Mouse (Mus musculus): ENCODE results near the gene Gm3015. TPM values are rescaled to one million over a fixed set of nuclear protein-coding genes. Genes with fewer than 3 reads are reported as not detected.

The Gm3015 gene
- not detected for polyA plus RNA-seq (2017; shearing (Covaris generic))

DNA sequence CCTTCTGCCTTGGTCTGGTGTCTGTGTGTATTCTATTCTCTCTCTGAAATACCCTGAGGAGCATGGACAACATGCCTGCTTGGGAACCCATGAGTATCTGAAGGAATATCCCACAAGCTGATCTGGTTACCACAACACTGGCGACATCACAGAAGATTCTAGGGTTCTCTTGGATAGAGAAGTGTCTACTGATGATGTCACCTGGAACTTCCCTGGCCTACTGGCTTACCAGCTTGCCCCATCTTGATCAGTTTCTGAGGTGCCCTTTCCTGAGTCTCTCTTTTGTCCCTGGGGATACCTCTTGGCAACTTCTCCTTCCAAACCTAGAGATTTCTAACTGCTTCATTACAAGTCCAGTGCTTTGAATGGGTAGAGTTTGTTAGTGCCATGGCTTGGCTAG is at the start of gene Gm3015:
TSS of gene Gm3015 (minus strand) at position 101 of the 400 bp plus-strand sequence.

GRCm38 (mm10) chr14:42797887-42798286 is 29.3 kb upstream of the Gm3015 start, which contains the start of gene Gm10377:
TSS of gene Gm10377 (minus strand) at chr14:42797987.

Other genes starting within 250 kb of the Gm3015 start
- gene Gm8024, start 244.5 kb downstream of the Gm3015 start, polyA plus RNA-seq (2017; shearing (Covaris generic)): not detected
- not detected for gene Gm17124, start 168.9 kb downstream of the Gm3015 start, polyA plus RNA-seq (2017; shearing (Covaris generic))
- not detected for gene Gm3633, start 126.9 kb downstream of the Gm3015 start, polyA plus RNA-seq (2017; shearing (Covaris generic))
- gene Gm10378, start 112.9 kb downstream of the Gm3015 start, polyA plus RNA-seq (2017; shearing (Covaris generic)): not detected
- gene Gm10377, start 29.2 kb upstream of the Gm3015 start, polyA plus RNA-seq (2017; shearing (Covaris generic)): not detected
- gene Gm21977, start 84.7 kb upstream of the Gm3015 start, polyA plus RNA-seq (2017; shearing (Covaris generic)): 0.41 TPM
- gene Gm8082, start 224.8 kb upstream of the Gm3015 start, polyA plus RNA-seq (2017; shearing (Covaris generic)): not detected
- not detected for gene Gm10376, start 246.8 kb upstream of the Gm3015 start, polyA plus RNA-seq (2017; shearing (Covaris generic))